In genomic region chr7:44814952-44815553, GRCm38 (mm10) we compare ENCODE assay signal across 8 mouse cellular contexts. TPM values are rescaled to one million over a fixed set of nuclear protein-coding genes. Genes with fewer than 3 reads are reported as not detected.
A peak's percentile ranks its signal among the peaks of the same experiment; 100 is the strongest.
DNase-seq lines count a peak whose midpoint lies in the region; ATAC-seq lines count a peak whose summit lies in the region.

No protein-coding gene starts in this region.

- no peak for ATAC-seq in heart, embryonic 11.5 days (replicated peaks; ENCODE audit: insufficient number of reproducible peaks, low FRiP score, low TSS enrichment)
- no peak for ATAC-seq in embryonic facial prominence, embryonic 13.5 days (ENCODE audit: insufficient number of reproducible peaks, insufficient read depth, low FRiP score, low TSS enrichment, low read depth)
- ATAC-seq in intestine, embryonic 15.5 days: no peak
- no peak for ATAC-seq in midbrain, embryonic 14.5 days (ENCODE audit: low FRiP score, low TSS enrichment)

- 27% methylated on average over 14 of the region's 14 CpGs for WGBS in heart, embryonic 11.5 days (ENCODE audit: insufficient replicate concordance)
- WGBS in embryonic facial prominence, embryonic 13.5 days: 39% methylated on average over 14 of the region's 14 CpGs
- 28% methylated on average over 14 of the region's 14 CpGs for WGBS in intestine, embryonic 15.5 days
- WGBS in midbrain, embryonic 14.5 days: 23% methylated on average over 14 of the region's 14 CpGs

- intact Hi-C loops in heart, postnatal 36 days (cut with DNase I): loop anchor here (2.0 to 5.0 kb wide), 2 partner anchors 43 to 64 kb away; partner anchors contain the start of gene Zfp473

- in situ Hi-C loops in ES-E14 (cut with MboI; ENCODE audit: low sequenced_read_pairs in 2 of 2, unreplicated experiment in 2 of 2): no loop called here

- peak overlapping the region; percentile 97 for H3K4me2 ChIP-seq in heart, embryonic 11.5 days
- peak overlapping the region; percentile 73 for H3K4me2 ChIP-seq in embryonic facial prominence, embryonic 13.5 days
- H3K4me2 ChIP-seq in intestine, embryonic 15.5 days (replicated peaks): peak overlapping the region; percentile 64
- peak overlapping the region; percentile 77 for H3K4me2 ChIP-seq in midbrain, embryonic 14.5 days (ENCODE audit: low read length)

- no peaks in the 10 kb centered on the region for H3K9me3 ChIP-seq in heart, embryonic 11.5 days (replicated peaks; ENCODE audit: control insufficient read depth, low read length)
- no peaks in the 10 kb centered on the region for H3K9me3 ChIP-seq in ES-E14 (ENCODE audit: control insufficient read depth, insufficient read depth, low read depth, low read length)
- no peaks in the 10 kb centered on the region for H3K9me3 ChIP-seq in embryonic facial prominence, embryonic 13.5 days
- no peaks in the 10 kb centered on the region for H3K9me3 ChIP-seq in intestine, embryonic 15.5 days
- no peaks in the 10 kb centered on the region for H3K9me3 ChIP-seq in midbrain, embryonic 14.5 days (ENCODE audit: control insufficient read depth, low read length)

- H3K36me3 ChIP-seq in heart, embryonic 11.5 days (ENCODE audit: control insufficient read depth, insufficient read depth, low read length): peaks cover 6% of the 10 kb centered on the region; the same call in 1 of the 2 replicates
- peaks cover 14% of the 10 kb centered on the region; the same call in 1 of the 2 replicates for H3K36me3 ChIP-seq in ES-E14 (ENCODE audit: control insufficient read depth, insufficient read depth, low read length, poor library complexity, severe bottlenecking)
- H3K36me3 ChIP-seq in embryonic facial prominence, embryonic 13.5 days: peaks cover 22% of the 10 kb centered on the region
- H3K36me3 ChIP-seq in intestine, embryonic 15.5 days: 0 out of 2 replicates have a peak, but pooled peaks cover 7% of the 10 kb centered on the region
- no peaks in the 10 kb centered on the region for H3K36me3 ChIP-seq in midbrain, embryonic 14.5 days (ENCODE audit: control insufficient read depth, insufficient read depth, low read length)

- H3K4me3 ChIP-seq in heart, embryonic 11.5 days (ENCODE audit: low read depth, low read length): peak overlapping the region; percentile 79
- peak overlapping the region; percentile 44 to 75 for H3K4me3 ChIP-seq in ES-E14 (ENCODE audit: insufficient read depth in 1 of 2, low read depth in 1 of 2, low read length in 2 of 2, poor library complexity in 1 of 2, severe bottlenecking in 1 of 2)
- H3K4me3 ChIP-seq in embryonic facial prominence, embryonic 13.5 days: peak overlapping the region; percentile 73
- H3K4me3 ChIP-seq in intestine, embryonic 15.5 days (replicated peaks): peak overlapping the region; percentile 71
- peak overlapping the region; percentile 86 for H3K4me3 ChIP-seq in midbrain, embryonic 14.5 days (replicated peaks; ENCODE audit: low read depth, low read length)

- H3K27me3 ChIP-seq in heart, embryonic 11.5 days (ENCODE audit: control insufficient read depth, insufficient read depth, low read length): no peaks in the 10 kb centered on the region
- H3K27me3 ChIP-seq in embryonic facial prominence, embryonic 13.5 days: no peaks in the 10 kb centered on the region
- no peaks in the 10 kb centered on the region for H3K27me3 ChIP-seq in intestine, embryonic 15.5 days (replicated peaks)
- H3K27me3 ChIP-seq in midbrain, embryonic 14.5 days (ENCODE audit: control insufficient read depth, insufficient read depth, low read length): no peaks in the 10 kb centered on the region

- H3K27ac ChIP-seq in heart, embryonic 11.5 days (ENCODE audit: low read depth, low read length): peak overlapping the region; percentile 97
- H3K27ac ChIP-seq in ES-E14 (ENCODE audit: insufficient read depth, low read depth, low read length, poor library complexity, severe bottlenecking): peak overlapping the region; percentile 6; the same call in 1 of the 2 replicates
- H3K27ac ChIP-seq in embryonic facial prominence, embryonic 13.5 days: peak overlapping the region; percentile 96
- H3K27ac ChIP-seq in intestine, embryonic 15.5 days: peak overlapping the region; percentile 96
- H3K27ac ChIP-seq in midbrain, embryonic 14.5 days (replicated peaks; ENCODE audit: low read depth, low read length): no peak overlapping the region

- DNase-seq in heart, postnatal 36 days: no peak
- no peak for DNase-seq in ES-E14 (ENCODE audit: low read depth, low spot score)
- DNase-seq in midbrain, embryonic 14.5 days: no peak
- no peak for DNase-seq in layer of hippocampus, postnatal 25 days (ENCODE audit: extremely low spot score in 1 of 2, low spot score in 1 of 2)
- DNase-seq in layer of hippocampus, adult 8-10 months (ENCODE audit: low spot score in 2 of 2): no peak

- H3K9ac ChIP-seq in heart, embryonic 11.5 days (ENCODE audit: low read depth, low read length): peak overlapping the region; percentile 72
- H3K9ac ChIP-seq in ES-E14 (ENCODE audit: insufficient read depth, low read depth, low read length, poor library complexity, severe bottlenecking): peak overlapping the region; percentile 64; the same call in 1 of the 2 replicates
- H3K9ac ChIP-seq in embryonic facial prominence, embryonic 13.5 days: peak overlapping the region; percentile 97
- H3K9ac ChIP-seq in intestine, embryonic 15.5 days: peak overlapping the region; percentile 9
- H3K9ac ChIP-seq in midbrain, embryonic 14.5 days (replicated peaks; ENCODE audit: low read length): peak overlapping the region; percentile 12; the same call in 1 of the 2 replicates

- peaks cover 30% of the 10 kb centered on the region for H3K4me1 ChIP-seq in heart, embryonic 11.5 days (ENCODE audit: control insufficient read depth, insufficient read depth, low read length)
- H3K4me1 ChIP-seq in ES-E14 (ENCODE audit: control insufficient read depth in 2 of 2, insufficient read depth in 2 of 2, low read length in 2 of 2, poor library complexity in 1 of 2): peaks cover 2 to 15% of the 10 kb centered on the region in 2 experiments; a peak in 3 of 4 replicates
- peaks cover 35% of the 10 kb centered on the region for H3K4me1 ChIP-seq in embryonic facial prominence, embryonic 13.5 days
- H3K4me1 ChIP-seq in intestine, embryonic 15.5 days (replicated peaks): peaks cover 30% of the 10 kb centered on the region
- H3K4me1 ChIP-seq in midbrain, embryonic 14.5 days (ENCODE audit: control insufficient read depth, insufficient read depth, low read length): peaks cover 37% of the 10 kb centered on the region

RNA-seq across cellular contexts. Expression of gene Nup62, which starts 0.8 kb away (rescaled TPM):
- 49.0 and 57.5 TPM in 2 replicates for polyA plus RNA-seq in heart, embryonic 11.5 days (2014; fragmentation: Nextera tagmentation; extraction: Ambion mirVana)
- 10 to 100 TPM; 21.9 to 28.9 TPM for total RNA-seq in heart, postnatal 36 days (2021)
- total RNA-seq in ES-E14 (2012; rRNA removed): 91.0 and 98.0 TPM in 2 replicates
- polyA plus RNA-seq in embryonic facial prominence, embryonic 13.5 days (2015; fragmentation: Nextera tagmentation; extraction: Ambion mirVana): 93.5 and 100 TPM in 2 replicates
- 87.4 and 89.2 TPM in 2 replicates for polyA plus RNA-seq in intestine, embryonic 15.5 days (2015; fragmentation: Nextera tagmentation; extraction: Ambion mirVana)
- polyA plus RNA-seq in midbrain, embryonic 14.5 days (2014; fragmentation: Nextera tagmentation; extraction: Ambion mirVana): 29.1 and 35.2 TPM in 2 replicates
- 10 to 100 TPM; 30.7 to 31.1 TPM for total RNA-seq in layer of hippocampus, postnatal 25 days (2021)
- 10 to 100 TPM; 27.7 to 32.5 (median 30.2) TPM for total RNA-seq in layer of hippocampus, adult 8-10 months (2022)

RNA-seq across cellular contexts. Expression of gene Il4i1, which starts 1.1 kb away (rescaled TPM):
- 0.14 and 1.2 TPM in 2 replicates for polyA plus RNA-seq in heart, embryonic 11.5 days (2014; fragmentation: Nextera tagmentation; extraction: Ambion mirVana)
- total RNA-seq in heart, postnatal 36 days (2021): under 1 TPM; 0.89 TPM
- total RNA-seq in ES-E14 (2012; rRNA removed): 4.8 and 6.0 TPM in 2 replicates
- 1.7 and 2.2 TPM in 2 replicates for polyA plus RNA-seq in embryonic facial prominence, embryonic 13.5 days (2015; fragmentation: Nextera tagmentation; extraction: Ambion mirVana)
- 0.78 and 1.5 TPM in 2 replicates for polyA plus RNA-seq in intestine, embryonic 15.5 days (2015; fragmentation: Nextera tagmentation; extraction: Ambion mirVana)
- 0.97 and 1.4 TPM in 2 replicates for polyA plus RNA-seq in midbrain, embryonic 14.5 days (2014; fragmentation: Nextera tagmentation; extraction: Ambion mirVana)
- total RNA-seq in layer of hippocampus, postnatal 25 days (2021): 1 to 10 TPM; 1.4 to 2.4 TPM
- 10 to 100 TPM in 2 of 4 experiments, 1 to 10 TPM in 2; 2.7 to 12.2 (median 7.8) TPM for total RNA-seq in layer of hippocampus, adult 8-10 months (2022)

RNA-seq across cellular contexts. Expression of gene Atf5, which starts 1.4 kb away (rescaled TPM):
- 1.6 and 1.9 TPM in 2 replicates for polyA plus RNA-seq in heart, embryonic 11.5 days (2014; fragmentation: Nextera tagmentation; extraction: Ambion mirVana)
- 10 to 100 TPM; 54.3 to 62.0 TPM for total RNA-seq in heart, postnatal 36 days (2021)
- total RNA-seq in ES-E14 (2012; rRNA removed): 14.0 and 16.9 TPM in 2 replicates
- 6.4 and 6.5 TPM in 2 replicates for polyA plus RNA-seq in embryonic facial prominence, embryonic 13.5 days (2015; fragmentation: Nextera tagmentation; extraction: Ambion mirVana)
- polyA plus RNA-seq in intestine, embryonic 15.5 days (2015; fragmentation: Nextera tagmentation; extraction: Ambion mirVana): 6.2 and 6.6 TPM in 2 replicates
- 2.2 and 2.8 TPM in 2 replicates for polyA plus RNA-seq in midbrain, embryonic 14.5 days (2014; fragmentation: Nextera tagmentation; extraction: Ambion mirVana)
- 10 to 100 TPM; 26.7 to 31.2 TPM for total RNA-seq in layer of hippocampus, postnatal 25 days (2021)
- 10 to 100 TPM; 23.3 to 36.1 (median 26.1) TPM for total RNA-seq in layer of hippocampus, adult 8-10 months (2022)

RNA-seq across cellular contexts. Expression of gene Akt1s1, which starts 33.7 kb away (rescaled TPM):
- 38.6 and 53.9 TPM in 2 replicates for polyA plus RNA-seq in heart, embryonic 11.5 days (2014; fragmentation: Nextera tagmentation; extraction: Ambion mirVana)
- total RNA-seq in heart, postnatal 36 days (2021): 10 to 100 TPM; 73.6 to 75.4 TPM
- total RNA-seq in ES-E14 (2012; rRNA removed): 33.8 and 37.6 TPM in 2 replicates
- polyA plus RNA-seq in embryonic facial prominence, embryonic 13.5 days (2015; fragmentation: Nextera tagmentation; extraction: Ambion mirVana): 104 and 110 TPM in 2 replicates
- 112 and 116 TPM in 2 replicates for polyA plus RNA-seq in intestine, embryonic 15.5 days (2015; fragmentation: Nextera tagmentation; extraction: Ambion mirVana)
- 61.9 and 63.7 TPM in 2 replicates for polyA plus RNA-seq in midbrain, embryonic 14.5 days (2014; fragmentation: Nextera tagmentation; extraction: Ambion mirVana)
- total RNA-seq in layer of hippocampus, postnatal 25 days (2021): 10 to 100 TPM; 76.1 to 79.5 TPM
- 10 to 100 TPM; 66.3 to 72.6 (median 71.0) TPM for total RNA-seq in layer of hippocampus, adult 8-10 months (2022)

RNA-seq across cellular contexts. Expression of gene Tbc1d17, which starts 33.8 kb away (rescaled TPM):
- 48.2 and 49.2 TPM in 2 replicates for polyA plus RNA-seq in heart, embryonic 11.5 days (2014; fragmentation: Nextera tagmentation; extraction: Ambion mirVana)
- 10 to 100 TPM; 58.1 to 59.1 TPM for total RNA-seq in heart, postnatal 36 days (2021)
- total RNA-seq in ES-E14 (2012; rRNA removed): 31.5 and 55.7 TPM in 2 replicates
- polyA plus RNA-seq in embryonic facial prominence, embryonic 13.5 days (2015; fragmentation: Nextera tagmentation; extraction: Ambion mirVana): 83.1 and 91.0 TPM in 2 replicates
- 71.0 and 71.3 TPM in 2 replicates for polyA plus RNA-seq in intestine, embryonic 15.5 days (2015; fragmentation: Nextera tagmentation; extraction: Ambion mirVana)
- polyA plus RNA-seq in midbrain, embryonic 14.5 days (2014; fragmentation: Nextera tagmentation; extraction: Ambion mirVana): 107 and 122 TPM in 2 replicates
- total RNA-seq in layer of hippocampus, postnatal 25 days (2021): 10 to 100 TPM; 59.0 to 61.0 TPM
- 10 to 100 TPM; 71.9 to 92.1 (median 73.8) TPM for total RNA-seq in layer of hippocampus, adult 8-10 months (2022)

Comparison
In these comparisons a context has a peak if more than half of its experiments do, and no peak if none do; other contexts are left out.
1. H3K9ac ChIP-seq: peak in every context shown above with its lines; median percentile 97 in embryonic facial prominence, embryonic 13.5 days; 72 in heart, embryonic 11.5 days; 64 in ES-E14; 12 in midbrain, embryonic 14.5 days; 9 in intestine, embryonic 15.5 days.